Mouse (Mus musculus) cerebellum, adult 2 months (tissue): Measurements from ENCODE around the gene Lamb3. TPM values are rescaled to one million over a fixed set of nuclear protein-coding genes. Genes with fewer than 3 reads are reported as not detected.

Experiments used
- DNase-seq, 2 experiments: peaks; one replicate each; pipeline ENCODE4 v3.0.0; 2021
- H3K27ac ChIP-seq: fragments of 200-500 bp; 2 replicates; pipeline ENCODE4 v1.5.1; 2012; ENCODE audit warnings: low read length, control low read depth, inconsistent platforms; ENCODE audit not compliant: insufficient read depth
- H3K27me3 ChIP-seq: fragments of 200-500 bp; 2 replicates; pipeline ENCODE4 v1.6.1; 2012; ENCODE audit warnings: inconsistent platforms, mild to moderate bottlenecking, low read length, moderate library complexity; ENCODE audit not compliant: control insufficient read depth, insufficient read depth
- H3K4me1 ChIP-seq: fragments of 200-500 bp; 2 replicates; pipeline ENCODE4 v1.6.1; 2011; ENCODE audit warnings: low read length; ENCODE audit not compliant: control insufficient read depth, insufficient read depth
- H3K4me3 ChIP-seq: fragments of 200-500 bp; replicated peaks from 2 replicates; pipeline ENCODE3; 2011; ENCODE audit warnings: mild to moderate bottlenecking, low read depth, low read length, control low read depth; ENCODE audit not compliant: insufficient read depth
- CTCF ChIP-seq: fragments of 200-500 bp; IDR thresholded peaks from 2 replicates; pipeline ENCODE4 v1.5.1; 2011; ENCODE audit warnings: low read depth, mild to moderate bottlenecking, control low read depth, low read length, moderate library complexity, borderline replicate concordance; ENCODE audit not compliant: insufficient read depth
- POLR2A ChIP-seq: fragments of 200-500 bp; IDR thresholded peaks from 2 replicates; pipeline ENCODE4 v1.6.1; 2011; ENCODE audit warnings: low read length, control low read depth, borderline replicate concordance; ENCODE audit not compliant: insufficient read depth
- WGBS: fragments of 180-500 bp; shearing (Covaris S2); methylation state at CpG from one replicate; pipeline ENCODE4 v1.1.7; 2018; 5-methylcytosine and 5-hydroxymethylcytosine counted together
- polyA plus RNA-seq: library from polyadenylated mRNA; depleted of rRNA; stranded (reverse); fragments of >200 nt; gene quantifications from 2 replicates; pipeline ENCODE4 v1.2.3, GENCODE M21; 2012

The Lamb3 gene
- polyA plus RNA-seq, 1 experiment = 3.9 TPM

DNA sequence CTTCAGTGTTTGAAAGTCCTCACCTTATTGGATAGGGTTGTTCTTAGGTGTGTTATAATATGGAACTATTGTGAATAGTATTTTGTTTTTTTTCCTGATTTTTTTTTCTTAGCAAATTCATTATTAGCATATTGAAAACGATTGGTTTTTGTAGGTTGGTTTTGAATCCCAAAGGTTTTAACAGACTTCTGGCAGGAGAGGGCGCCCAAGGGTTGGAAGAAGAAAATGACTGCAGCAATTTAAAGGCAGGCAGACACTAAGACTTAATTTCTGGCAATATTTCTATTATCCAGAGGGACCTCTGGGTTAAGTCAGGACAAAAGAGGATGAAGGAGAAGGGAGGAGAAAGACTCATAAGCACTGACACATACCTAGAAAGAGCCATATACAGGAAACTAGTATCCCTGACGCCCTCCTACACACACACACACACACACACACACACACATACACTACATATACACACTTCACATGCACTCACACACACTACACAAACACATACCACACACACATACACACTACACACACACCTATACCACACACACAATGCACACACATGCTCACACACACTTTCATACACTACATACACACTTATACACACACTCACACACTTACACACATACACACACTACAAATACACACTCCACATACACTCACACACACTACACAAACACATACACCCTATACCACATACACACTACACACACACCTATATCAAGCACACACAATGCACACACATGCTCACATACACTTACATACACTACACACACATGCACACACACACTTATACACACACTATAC is 48.2 kb downstream of the Lamb3 start:
- 17% methylated on average over 3 of the region's 3 CpGs for WGBS

DNA sequence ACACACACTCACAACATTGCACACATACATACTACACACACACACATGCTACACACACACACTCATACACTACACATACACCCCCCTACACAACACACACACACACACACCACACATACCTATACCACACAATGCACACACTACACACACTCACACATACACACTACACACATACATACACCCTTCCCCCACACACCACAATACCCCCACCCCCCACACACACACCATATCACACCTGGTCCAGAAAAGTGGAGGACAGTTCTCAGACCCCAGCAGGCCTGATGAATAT is 48.7 kb downstream of the Lamb3 start:
- H3K27ac ChIP-seq = peak overlapping the region; percentile 62; the same call in 1 of the 2 replicates
- H3K27me3 ChIP-seq = no peaks in the 10 kb centered on the region
- H3K4me3 ChIP-seq = no peak overlapping the region
- DNase-seq = no peak
- peaks cover 15% of the 10 kb centered on the region; the same call in 1 of the 2 replicates for H3K4me1 ChIP-seq
- TF ChIP-seq POLR2A = no peak
- no peak for TF ChIP-seq CTCF

More for the DNA sequence above, 48.2 kb downstream of the Lamb3 start:
- H3K27ac ChIP-seq = peak overlapping the region; percentile 62; the same call in 1 of the 2 replicates
- peaks cover 15% of the 10 kb centered on the region; the same call in 1 of the 2 replicates for H3K4me1 ChIP-seq
- H3K4me3 ChIP-seq = no peak overlapping the region
- TF ChIP-seq POLR2A (no peak), CTCF (peak; percentile 47; the same call in 1 of the 2 replicates)
- peak; percentile 80 to 86 for DNase-seq
- H3K27me3 ChIP-seq = no peaks in the 10 kb centered on the region

- H3K27ac ChIP-seq = peak overlapping the region; percentile 62; the same call in 1 of the 2 replicates
- no peak for TF ChIP-seq POLR2A
- no peak for TF ChIP-seq CTCF
- DNase-seq = peak; percentile 72 to 79
- no peaks in the 10 kb centered on the region for H3K27me3 ChIP-seq
- H3K4me1 ChIP-seq = peaks cover 15% of the 10 kb centered on the region; the same call in 1 of the 2 replicates
- no peak overlapping the region for H3K4me3 ChIP-seq
- 5% methylated on average over 5 of the region's 5 CpGs for WGBS
Observed at GRCm38 (mm10) chr1:193256621-193257098, 49.2 kb downstream of the Lamb3 start.

DNA sequence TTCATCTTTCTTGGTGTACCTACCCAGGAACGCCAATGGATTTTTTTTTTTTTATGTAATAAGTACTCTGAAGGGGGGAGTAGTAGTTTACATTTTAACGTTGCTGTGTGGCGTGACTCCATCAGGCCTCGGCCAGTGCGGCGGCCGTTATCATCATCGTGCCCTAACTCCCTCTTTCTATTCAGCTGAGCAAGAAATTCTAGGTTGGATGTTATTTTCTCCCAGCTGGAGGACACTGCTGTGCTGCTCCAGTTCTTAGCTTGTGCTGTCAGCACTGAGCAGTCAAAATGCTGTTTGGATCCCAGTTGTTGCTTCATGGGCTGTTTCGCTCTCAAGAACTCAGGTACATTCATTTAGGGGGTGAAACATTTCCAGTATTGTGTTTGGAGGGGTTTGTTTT is 52.1 kb downstream of the Lamb3 start:
- 90% methylated on average over 9 of the region's 9 CpGs for WGBS
- Histone ChIP-seq H3K4me1 (peaks cover 15% of the 10 kb centered on the region; the same call in 1 of the 2 replicates), H3K4me3 (no peak overlapping the region), H3K27ac (no peak overlapping the region), H3K27me3 (no peaks in the 10 kb centered on the region)
- DNase-seq = no peak
- TF ChIP-seq CTCF (no peak), POLR2A (no peak)

- no peak for DNase-seq
- 69% methylated on average over 7 of the region's 7 CpGs for WGBS
- H3K27ac ChIP-seq = 0 out of 2 replicates have a peak overlapping the region, but pooled peaks have one; percentile 54
- peaks cover 3% of the 10 kb centered on the region; the same call in 1 of the 2 replicates for H3K4me1 ChIP-seq
- no peaks in the 10 kb centered on the region for H3K27me3 ChIP-seq
- TF ChIP-seq POLR2A (no peak), CTCF (no peak)
- no peak overlapping the region for H3K4me3 ChIP-seq
Observed at GRCm38 (mm10) chr1:193261897-193262548, 54.5 kb downstream of the Lamb3 start.

GRCm38 (mm10) chr1:193263026-193263907 is 55.8 kb downstream of the Lamb3 start:
- no peaks in the 10 kb centered on the region; the same call in 1 of the 2 replicates for H3K4me1 ChIP-seq
- WGBS = 63% methylated on average over 8 of the region's 8 CpGs
- no peak overlapping the region for H3K27ac ChIP-seq
- H3K27me3 ChIP-seq = no peaks in the 10 kb centered on the region
- TF ChIP-seq CTCF (no peak), POLR2A (no peak)
- no peak for DNase-seq
- no peak overlapping the region for H3K4me3 ChIP-seq

DNA sequence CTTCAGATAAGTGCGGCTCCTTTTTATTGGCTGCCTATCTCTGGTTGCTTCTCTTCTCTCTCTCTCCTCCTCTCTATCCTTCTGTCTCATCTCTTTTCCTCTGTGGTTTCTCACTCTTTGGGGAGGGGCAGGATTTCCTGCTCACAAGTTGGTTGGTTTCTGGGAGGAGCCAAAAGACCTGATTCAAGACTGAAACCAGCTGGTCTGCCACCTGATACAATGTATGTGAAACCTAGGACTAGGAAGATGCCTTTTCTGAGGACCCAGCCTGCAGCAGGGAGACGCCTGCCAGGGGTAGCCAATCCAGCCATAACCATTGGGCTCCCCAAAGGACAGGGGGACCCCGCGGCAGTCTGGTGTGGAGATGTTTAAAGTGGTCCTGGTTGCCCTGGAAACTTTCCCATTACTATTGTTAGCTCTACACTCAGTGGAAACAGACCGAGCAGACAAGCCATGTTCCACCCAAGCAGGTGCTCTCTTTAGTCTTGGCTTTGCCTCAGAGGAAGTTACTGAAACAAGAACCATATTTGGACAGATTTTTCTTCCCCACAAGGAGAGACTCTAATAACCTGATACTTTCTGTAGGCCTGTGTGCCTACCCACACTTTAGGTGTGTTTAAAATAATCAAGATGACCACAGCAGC is 56.6 kb downstream of the Lamb3 start, which contains the start of gene Hsd11b1:
Gene Hsd11b1 (minus strand): TSS at position 121 of the 644 bp plus-strand sequence.
- no peaks in the 10 kb centered on the region for H3K27me3 ChIP-seq
- no peak within 1 kb of the TSS for H3K27ac ChIP-seq
- H3K4me1 ChIP-seq = no peaks in the 10 kb centered on the region; the same call in 1 of the 2 replicates
- 50% methylated on average over 5 of the region's 5 CpGs for WGBS
- no peak within 1 kb of the TSS for H3K4me3 ChIP-seq
- TF ChIP-seq POLR2A = no peak
- no peak for TF ChIP-seq CTCF
- DNase-seq = no peak
